Mouse (Mus musculus): ENCODE measurements around the gene Gnb3.
"Not testable (repeated sequence)": the region's sequence is repeated elsewhere in the genome, so short reads cannot be mapped to it uniquely, and the experiment has no call there.

Gnb3 gene

DNA sequence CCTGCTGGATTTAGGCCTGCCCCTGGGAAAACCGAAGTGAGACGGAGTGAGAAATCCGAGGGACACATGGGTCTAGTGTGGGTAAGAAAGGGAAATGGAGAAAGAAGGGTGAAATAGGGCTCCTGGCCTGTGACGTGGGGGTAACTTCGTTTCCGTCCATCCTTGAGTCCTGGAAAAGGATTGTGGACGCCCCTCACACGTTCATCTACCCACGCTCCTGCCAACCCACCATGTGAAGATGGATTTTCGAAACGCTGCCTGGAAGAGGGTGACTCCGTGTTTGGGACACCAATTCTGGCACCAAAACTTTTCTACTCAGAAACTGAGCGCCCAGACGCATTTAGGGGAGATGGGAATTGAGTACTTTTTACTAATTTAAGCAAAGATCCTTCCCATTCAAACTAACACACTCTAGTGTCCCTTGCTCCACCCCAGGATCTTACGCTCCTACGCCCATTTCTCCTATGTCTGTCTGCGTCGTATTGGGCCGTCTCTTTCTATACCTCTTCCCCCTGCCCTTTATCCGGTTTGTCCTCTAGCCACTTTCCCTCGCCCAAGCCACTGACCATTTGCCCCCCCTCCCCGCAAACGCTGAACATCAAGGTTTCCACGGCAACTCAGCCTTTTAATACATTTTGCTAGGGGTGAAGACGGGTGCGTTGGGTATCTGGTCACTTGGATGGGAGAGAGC lies 17.9 kb upstream of the Gnb3 start:
- in situ Hi-C loops (cut with MboI, MseI) = no loop called here

DNA sequence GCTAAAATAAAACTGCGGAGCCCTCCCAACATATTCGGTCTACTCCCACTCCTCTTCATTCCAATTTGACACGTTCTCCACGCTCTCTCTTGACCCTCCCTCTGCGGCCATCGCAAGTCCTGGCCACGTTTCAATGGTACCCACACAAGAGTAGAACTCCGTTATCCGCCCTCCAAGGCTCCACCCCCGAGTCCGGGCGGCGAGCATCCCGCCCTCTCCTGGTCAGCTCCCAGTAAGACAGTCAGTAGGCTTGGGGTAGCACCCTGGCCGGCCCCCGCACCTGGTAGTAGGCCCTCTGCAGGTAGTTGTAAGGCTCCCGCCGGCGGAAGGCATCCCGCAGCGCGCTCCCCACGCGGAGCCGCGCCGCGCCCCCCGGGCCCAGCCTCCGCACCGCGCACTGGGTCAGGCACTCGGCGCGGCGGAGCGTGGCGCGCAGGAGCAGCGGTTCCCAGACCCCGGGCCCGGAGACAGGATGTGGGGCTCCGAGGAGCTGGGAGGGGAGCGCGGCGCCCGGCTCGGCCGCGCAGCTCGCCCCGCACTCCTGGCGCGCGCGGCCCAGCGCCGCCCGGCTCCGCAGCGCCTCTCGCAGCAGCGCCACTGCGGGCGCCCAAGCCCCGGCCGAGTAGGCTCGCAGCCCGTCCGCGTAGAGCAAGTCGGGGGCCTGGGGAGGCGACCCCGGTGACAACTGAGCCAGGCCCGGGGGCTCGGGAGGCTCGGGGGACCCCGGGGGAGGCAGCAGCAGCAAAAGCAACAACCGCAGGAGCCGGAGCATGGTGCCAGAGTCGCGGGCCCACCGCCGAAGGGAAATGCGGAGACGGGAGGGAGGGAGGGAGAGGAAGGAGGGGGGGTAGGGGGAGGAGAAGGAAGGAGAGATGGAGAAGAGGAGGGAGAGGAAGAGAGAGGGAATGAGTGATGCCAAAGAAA lies 17.1 kb upstream of the Gnb3 start, which contains the start of gene P3h3:
Gene P3h3, minus strand, starts transcription at position 837 of the 924 bp plus-strand sequence.
- in situ Hi-C loops (cut with MboI, MseI) = no loop called here

DNA sequence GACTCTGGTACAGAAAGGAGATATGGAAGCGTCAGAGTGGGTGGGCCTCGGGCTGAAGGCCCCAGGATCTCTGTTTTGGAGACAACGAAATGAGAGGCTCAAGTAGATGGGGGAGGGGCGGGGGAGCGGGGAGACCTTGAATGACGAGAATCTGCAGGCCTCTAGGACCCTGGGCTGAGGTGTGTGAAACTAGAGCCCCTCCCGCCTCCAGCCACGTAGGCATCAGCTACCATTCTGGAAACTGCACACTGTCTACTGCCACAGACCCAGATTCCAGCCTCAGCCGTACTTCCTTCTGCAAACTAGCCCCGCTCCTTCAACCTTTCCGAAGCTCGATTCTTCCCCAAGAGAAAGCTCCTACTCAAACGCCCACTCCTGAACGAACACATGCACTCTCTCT lies 16.2 kb upstream of the Gnb3 start:
- in situ Hi-C loops (cut with MboI, MseI) = no loop called here

DNA sequence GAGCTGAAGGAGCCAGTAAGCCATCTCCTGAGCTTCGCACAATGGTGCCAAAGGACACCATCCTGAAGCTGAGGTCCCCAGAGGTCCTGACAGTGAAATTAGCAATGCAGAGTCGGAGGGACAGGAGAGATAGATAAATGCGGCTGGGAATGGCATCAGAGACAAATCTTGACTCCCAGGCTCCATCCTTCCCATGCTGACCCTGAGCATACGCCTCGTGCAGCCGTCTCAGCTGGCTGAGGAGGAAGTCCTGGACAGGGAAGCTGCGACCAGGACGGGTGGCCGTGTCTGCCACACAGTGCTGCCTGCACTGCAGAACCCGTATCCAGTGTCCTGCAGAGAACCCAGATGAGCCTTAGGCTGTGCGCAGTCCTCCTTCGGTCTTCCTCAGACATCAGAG lies 14.6 kb upstream of the Gnb3 start:
- in situ Hi-C loops (cut with MboI, MseI) = no loop called here

DNA sequence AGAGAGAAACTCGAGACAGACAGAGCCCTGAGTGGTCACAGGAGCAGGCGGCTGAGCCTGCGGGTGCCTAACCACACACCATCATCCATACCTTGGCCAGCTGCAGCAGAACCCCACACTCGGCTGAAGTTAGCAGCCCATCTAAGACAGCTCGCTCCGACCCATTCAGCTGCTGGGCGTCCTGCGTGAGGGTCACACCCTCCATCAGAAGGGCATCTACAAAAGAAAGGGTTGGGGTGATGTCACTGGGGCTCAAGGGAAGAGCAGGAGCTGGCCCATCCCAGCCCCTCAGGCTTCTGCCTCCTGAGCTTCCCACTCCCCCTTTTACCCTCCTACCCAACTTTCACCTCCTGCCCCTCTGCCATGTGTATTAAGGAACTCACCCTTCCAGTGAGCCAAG lies 10.5 kb upstream of the Gnb3 start:
- in situ Hi-C loops (cut with MboI, MseI) = no loop called here

DNA sequence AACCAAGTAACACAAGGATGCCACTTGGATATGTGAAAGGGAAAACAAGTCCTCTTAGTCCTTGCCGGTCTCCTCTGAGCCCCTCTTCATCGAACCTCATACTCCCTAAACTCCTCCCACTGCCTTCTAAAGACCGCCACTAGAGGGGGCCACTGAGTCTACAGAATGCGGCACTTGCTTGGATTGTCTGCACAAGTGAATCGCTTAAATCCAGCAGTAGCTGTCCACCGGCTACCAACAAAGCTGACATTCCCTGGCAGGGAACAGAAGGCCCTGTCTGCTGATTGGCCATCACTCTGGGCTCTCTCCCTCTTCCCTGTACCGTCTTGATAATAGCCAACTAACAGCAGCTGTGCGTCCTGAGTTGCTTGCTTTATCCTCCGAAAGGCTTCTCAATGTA lies 7.2 kb upstream of the Gnb3 start:
- in situ Hi-C loops (cut with MboI, MseI) = no loop called here

DNA sequence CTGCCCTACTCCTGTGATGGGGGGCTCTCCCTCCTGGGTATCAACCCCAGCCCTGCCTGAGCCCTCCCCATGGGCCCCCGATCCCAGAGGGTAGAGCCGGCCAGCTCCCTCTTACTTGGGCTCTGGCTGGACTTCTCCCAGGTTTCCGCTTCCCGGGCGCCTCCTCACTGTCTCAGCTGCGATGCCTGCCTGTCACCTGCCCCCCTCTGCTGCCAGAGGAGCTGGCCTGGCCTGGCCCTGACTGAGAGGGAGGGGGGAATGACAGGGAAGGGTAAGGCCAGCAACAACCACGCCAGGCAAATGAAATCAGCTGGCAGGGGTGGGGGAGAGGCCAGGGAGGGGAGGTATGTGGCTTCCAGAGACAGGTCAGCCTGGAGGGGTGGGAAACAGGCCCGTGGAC lies 270 bp downstream of the Gnb3 start:
- in situ Hi-C loops (cut with MboI, MseI) = no loop called here

DNA sequence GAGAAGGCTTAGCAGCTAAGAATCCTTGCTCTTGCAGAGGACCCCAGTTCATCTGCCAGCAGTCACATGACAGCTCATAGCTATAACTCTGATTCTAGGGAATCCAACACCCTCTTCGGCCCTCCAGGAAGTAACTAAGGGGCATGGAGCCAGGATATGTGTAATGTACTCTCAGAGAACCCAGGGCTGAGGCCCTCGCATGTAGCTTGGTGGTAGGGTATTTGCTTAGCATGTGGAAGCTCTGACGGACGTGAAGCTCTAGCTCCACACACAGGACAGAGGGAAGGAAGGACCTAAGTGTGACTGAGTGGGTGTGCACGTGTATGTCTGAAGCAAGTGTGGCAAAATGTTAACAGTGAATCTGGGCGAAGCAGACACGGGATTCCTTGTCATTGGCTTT lies 3.7 kb downstream of the Gnb3 start:
- in situ Hi-C loops (cut with MboI, MseI) = no loop called here

DNA sequence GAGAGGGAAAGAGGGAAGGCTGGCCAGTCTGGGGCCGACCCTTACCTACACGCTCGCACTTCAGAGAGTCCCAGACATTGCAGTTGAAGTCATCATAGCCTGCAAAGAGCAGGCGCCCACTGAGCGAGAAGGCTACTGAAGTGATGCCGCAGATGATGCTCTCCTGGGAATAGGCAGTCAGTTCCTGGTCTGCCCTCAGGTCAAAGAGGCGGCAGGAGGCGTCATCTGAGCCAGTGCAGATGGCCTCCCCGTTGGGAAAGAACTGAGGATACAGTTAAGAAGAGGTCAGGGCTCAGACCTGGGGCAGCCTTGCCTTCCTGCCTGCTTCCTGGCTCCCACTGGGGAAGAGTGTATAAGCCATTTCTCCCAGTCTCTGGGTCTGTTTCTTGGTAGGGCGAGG lies 4.5 kb downstream of the Gnb3 start:
- in situ Hi-C loops (cut with MboI, MseI) = no loop called here

DNA sequence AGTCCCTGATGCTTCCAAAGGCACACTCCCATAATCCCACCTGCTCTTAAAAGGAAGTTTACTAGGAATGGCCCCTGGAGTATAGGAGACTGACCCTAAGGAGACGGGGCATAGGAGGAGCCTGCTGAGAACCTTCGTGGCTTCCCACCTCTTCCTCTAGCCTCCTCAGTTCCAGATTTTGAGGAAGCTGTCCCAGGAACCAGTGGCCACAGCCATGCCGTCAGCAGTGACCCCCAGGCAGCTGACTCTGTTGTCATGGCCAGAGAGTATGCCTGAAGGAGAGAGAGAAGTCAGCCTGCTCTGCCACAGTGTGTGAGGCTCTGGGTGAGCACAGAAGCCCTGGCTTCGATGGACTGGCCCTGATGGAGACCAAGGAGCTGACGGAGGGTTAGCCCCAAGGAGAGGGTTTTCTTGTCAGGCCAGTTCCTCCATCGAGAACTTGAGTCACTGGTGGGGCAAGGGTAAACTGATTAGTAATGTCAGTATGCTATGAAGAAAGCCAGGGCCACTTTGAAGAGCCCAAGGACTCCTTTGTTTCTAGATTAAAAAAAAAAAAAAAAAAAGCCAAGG lies 5.5 kb downstream of the Gnb3 start:
- in situ Hi-C loops (cut with MboI, MseI) = no loop called here

DNA sequence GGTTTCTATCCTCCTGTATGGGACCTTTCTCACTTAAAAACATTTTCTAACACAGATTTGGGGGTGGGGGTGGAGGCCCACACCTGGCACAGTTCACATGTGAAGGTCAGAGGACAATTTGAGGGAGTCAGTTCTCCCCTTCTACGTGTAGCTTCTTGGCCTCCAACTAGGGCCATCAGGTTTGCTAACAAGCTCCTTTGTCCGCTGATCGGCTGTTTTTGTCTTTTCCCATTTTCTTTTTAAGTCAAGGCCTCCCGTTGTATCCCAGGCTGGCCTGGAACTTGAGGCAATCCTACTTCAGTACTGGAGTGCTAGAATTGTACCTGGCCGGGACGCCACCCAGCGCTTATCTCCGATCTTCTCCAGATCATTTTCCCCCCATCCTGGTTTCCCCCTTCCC lies 8.4 kb downstream of the Gnb3 start:
- in situ Hi-C loops (cut with MboI, MseI) = no loop called here

DNA sequence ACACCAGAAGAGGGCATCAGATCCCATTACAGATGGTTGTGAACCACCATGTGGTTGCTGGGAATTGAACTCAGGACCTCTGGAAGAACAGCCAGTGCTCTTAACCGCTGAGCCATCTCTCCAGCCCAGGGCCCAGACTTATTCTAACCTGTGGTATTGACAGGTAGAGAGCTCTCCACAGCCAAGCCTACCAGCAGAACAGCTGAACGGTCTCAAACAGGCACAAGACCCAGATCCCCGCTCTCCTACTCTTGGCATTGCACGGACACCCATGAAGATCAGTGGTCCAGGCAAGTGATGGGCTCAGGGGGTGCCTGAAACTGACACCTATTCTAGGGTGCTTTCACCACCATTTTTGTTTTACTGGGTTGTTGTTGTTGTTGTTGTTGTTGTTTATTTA lies 8.9 kb downstream of the Gnb3 start:
- in situ Hi-C loops (cut with MboI, MseI) = not testable (repeated sequence)

DNA sequence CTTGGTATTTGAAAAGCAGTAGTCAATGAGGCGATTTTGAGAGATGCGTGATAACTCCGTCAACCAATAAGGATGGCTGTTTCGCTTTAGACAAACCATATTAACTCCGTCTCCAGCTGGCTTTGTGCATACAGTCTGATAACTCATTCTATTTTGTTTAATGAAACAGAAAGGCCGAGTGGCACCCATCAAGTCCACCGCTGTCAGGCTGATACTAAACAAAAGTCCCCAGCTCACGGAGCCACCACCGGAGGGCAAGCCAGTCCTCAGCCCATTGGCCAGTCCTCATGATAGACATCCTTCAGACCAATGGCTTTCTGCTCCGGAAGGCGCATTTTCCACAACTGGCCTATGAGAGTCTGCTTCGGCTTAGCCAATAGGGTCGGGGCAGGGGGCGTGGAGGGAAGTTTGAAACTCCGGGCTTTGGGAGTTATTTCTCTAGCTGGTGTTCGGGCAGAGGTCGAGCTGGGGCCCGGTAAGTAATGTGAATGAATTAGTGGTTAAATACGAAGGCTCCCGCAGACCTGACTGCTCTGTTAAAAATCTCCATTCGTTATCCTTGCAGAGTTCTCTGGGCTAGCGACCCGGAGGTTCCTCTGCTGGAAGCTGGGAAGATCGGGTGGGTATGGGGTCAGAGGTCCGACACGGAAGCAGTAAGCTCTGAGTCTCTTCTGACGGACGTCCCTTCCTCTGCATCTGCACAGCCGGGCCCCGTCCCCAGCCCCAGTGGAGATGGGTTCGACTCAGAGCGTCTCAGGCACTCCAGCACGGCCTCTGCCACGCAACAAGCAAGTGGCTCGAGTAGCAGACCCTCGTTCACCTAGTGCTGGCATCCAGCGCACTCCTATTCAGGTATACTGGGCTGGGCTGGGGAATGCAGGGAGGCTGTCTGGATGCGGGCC lies 10.0 kb downstream of the Gnb3 start:
- in situ Hi-C loops (cut with MboI, MseI) = no loop called here

DNA sequence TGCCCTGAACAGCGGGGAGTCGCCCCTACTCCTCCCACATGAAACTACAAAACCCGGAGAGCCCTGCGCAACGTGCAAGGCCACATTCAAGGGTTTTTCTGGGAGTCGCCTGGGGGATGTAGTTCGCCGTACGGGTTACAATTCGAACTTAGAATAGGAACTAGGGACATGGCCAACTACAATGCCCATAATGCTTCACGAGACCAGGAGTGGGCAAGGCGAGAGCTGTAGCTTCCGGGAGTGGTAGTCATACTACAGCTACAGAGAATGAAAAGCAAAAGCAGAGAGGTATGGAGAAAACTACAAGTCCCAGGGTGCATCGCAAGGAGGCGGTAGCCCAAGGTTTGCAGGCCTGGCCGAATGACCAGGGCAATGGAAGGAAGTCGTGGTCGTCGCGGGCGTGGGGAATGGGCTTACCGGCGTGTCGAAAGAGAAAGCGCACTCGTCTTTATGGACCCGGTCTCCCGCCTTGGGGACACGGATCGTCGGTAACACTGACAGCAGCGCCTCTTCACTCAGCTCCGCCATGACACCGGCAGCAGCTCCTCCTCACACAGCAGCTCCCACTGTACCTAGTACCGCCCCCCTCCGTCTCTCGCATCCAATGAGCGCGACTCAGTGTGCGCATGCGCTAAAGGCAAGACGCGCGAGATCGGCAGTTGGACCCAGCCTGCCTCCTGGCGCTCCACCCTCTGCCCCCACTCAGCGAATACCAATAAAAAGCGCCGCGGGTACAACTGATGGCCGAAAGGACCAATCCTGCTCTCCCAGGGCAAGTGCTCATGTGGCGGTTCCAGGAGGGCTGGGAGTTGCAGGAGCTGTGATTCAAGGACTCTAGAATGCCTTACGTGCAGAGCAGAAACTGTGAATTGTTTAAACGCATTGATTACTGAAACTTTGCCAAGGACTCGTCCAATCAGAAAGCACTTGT lies 10.9 kb downstream of the Gnb3 start, which contains the start of the genes Usp5 and Cdca3:
Gene Usp5, minus strand, starts transcription at position 617 of the 931 bp plus-strand sequence.
Gene Cdca3, plus strand, starts transcription at position 680 of the 931 bp plus-strand sequence.
- in situ Hi-C loops (cut with MboI, MseI) = no loop called here

DNA sequence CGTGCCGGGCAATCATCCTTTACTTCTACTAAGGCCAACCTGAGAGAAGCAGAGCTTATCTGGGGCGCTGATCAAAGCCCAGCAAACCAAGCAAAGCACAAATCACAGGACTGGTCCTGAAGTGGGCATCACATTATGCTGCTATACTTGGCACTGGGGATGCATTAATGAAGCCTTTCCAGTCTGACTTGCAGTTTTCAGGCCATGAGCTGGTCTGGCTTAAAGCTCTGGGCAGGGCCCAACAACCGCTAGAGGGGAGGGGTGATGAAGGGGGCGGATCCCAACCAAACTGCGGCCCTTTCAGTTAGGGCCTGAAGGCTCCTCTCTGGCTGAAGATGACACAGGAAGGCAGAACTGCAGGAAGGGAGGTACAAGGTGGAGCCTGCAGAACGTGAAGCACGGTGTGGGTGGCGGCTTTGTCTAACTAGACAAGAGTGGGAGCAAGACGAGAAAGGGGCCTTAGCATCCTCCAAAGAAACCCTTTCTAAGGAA lies 11.9 kb downstream of the Gnb3 start:
- in situ Hi-C loops (cut with MboI, MseI) = no loop called here

DNA sequence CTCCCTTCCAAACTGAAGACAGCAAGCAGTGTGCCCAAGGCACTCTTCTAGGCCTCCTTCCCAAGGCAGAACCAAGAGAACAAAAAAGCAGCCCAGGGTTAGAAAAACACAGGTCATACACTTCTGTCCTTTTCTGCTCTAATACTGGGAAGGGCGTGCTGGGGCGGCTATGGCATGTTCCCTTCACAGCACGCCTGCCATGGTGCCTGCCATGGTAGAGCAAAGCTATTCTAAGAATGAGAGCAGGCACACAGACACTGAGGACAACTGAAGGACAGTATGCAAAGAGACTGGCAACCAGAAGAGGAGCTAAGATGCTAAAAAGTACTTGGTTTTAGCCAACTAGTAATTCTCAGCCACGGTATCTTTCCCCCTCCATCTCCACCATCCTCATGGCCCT lies 18.0 kb downstream of the Gnb3 start:
- in situ Hi-C loops (cut with MboI, MseI) = no loop called here

DNA sequence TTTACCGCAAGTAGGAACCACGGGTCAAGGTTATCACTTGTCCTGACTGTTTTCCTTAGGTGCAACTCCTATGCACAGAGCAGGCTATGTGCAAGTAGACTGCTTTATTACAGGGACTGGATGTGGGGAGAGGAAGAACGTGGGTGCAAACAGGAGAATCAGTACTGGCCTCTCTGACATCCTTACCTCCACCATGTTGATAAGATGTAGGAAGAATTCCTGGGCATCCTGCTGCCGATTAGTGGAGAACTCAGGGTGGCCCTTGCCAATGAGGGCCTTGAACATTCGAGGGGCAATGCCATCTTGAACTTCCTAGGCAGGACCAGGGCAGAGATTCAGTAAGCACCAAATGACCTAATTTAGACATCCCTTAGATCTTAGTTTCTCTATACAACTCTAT lies 19.2 kb downstream of the Gnb3 start:
- in situ Hi-C loops (cut with MboI, MseI) = no loop called here

DNA sequence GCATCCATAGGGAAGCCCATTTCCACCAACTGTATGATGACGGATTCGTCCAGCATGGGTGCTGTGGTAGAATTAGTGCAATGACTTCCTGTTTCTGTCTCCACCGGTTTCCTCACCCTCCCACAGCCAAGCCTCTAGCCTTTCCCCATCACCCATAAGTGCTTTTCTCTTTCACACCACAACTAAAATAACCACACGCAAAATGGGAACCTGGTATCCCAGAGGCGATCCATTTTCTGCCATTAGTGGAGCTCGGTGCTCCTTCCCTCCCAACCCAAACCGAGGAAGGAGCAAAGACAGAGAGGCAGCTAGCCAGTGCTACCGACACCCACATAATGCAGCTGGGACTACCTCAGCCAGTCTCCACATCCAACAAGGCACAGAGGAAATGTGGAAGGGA lies 22.1 kb downstream of the Gnb3 start:
- in situ Hi-C loops (cut with MboI, MseI) = no loop called here

DNA sequence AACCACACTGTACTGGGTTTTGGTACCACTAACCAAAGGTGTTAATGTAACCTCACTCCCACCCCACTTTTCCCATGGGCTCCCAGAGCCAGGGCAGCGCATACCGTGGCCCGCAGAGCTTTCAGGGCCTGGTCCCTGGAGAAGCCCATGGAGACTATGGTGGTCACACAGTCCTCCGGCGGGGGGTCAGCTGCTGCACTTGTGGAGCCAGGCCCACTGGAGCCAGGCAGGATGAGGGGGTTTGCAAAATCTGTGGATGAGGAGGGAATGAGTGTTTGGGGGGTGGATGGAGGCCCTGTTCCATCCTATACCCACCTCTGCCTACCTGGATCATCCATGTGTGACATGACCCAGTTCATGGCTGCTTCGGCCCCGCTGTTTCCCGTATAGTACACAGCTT lies 22.5 kb downstream of the Gnb3 start:
- in situ Hi-C loops (cut with MboI, MseI) = no loop called here

DNA sequence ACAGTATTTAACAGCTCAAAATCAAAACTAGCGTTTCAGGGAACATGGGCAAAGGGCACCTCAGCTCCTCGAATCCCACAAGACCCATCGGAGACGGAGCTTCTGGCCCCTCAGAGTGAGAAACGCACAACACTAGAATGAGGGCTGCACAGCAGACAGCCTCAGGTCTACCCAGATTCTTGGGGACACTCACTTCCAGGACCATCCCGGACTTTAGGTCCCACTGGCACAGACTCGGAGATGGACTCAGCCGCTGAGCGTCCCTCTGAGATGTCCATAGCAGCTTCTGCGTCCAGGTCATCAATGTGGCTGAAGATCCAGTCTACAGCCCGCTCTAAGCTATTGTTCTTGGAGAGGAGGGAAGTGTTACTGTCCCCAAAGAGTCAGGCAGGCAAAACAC lies 22.9 kb downstream of the Gnb3 start:
- in situ Hi-C loops (cut with MboI, MseI) = no loop called here
